Mouse (Mus musculus): ENCODE measurements around the gene Carmil2.

Gene Carmil2

GRCm38 (mm10) chr8:105699488-105700215, 13.6 kb downstream of the Carmil2 start:
- Histone ChIP-seq H3K9me3 (ENCODE audit: low read length) (no peaks in the 10 kb centered on the region), H3K36me3 (ENCODE audit: insufficient read depth, low read length) (peaks cover 64% of the 10 kb centered on the region), H3K4me3 (replicated peaks; ENCODE audit: low read length) (peak overlapping the region; percentile 93), H3K27me3 (ENCODE audit: insufficient read depth, low read length) (peaks cover 29% of the 10 kb centered on the region), H3K4me1 (replicated peaks; ENCODE audit: low read depth, low read length) (peaks cover 59% of the 10 kb centered on the region)
- TF ChIP-seq CTCF (conservative IDR thresholded peaks at IDR 0.05; ENCODE audit: low read length): no peak
- no peak for TF ChIP-seq NANOG (IDR thresholded peaks at IDR 0.05; ENCODE audit: borderline replicate concordance, low read length)
- TF ChIP-seq POU5F1 (IDR thresholded peaks at IDR 0.05; ENCODE audit: borderline replicate concordance, low read length): no peak

GRCm38 (mm10) chr8:105700566-105700965, 14.5 kb downstream of the Carmil2 start:
- H3K4me3 ChIP-seq (replicated peaks; ENCODE audit: low read length): peak overlapping the region; percentile 93
- H3K4me1 ChIP-seq (replicated peaks; ENCODE audit: low read depth, low read length): peaks cover 57% of the 10 kb centered on the region
- H3K36me3 ChIP-seq (ENCODE audit: insufficient read depth, low read length): peaks cover 66% of the 10 kb centered on the region
- TF ChIP-seq CTCF (conservative IDR thresholded peaks at IDR 0.05; ENCODE audit: low read length) (no peak), POU5F1 (IDR thresholded peaks at IDR 0.05; ENCODE audit: borderline replicate concordance, low read length) (no peak), NANOG (IDR thresholded peaks at IDR 0.05; ENCODE audit: borderline replicate concordance, low read length) (no peak)
- H3K27me3 ChIP-seq (ENCODE audit: insufficient read depth, low read length): peaks cover 20% of the 10 kb centered on the region
- no peaks in the 10 kb centered on the region for H3K9me3 ChIP-seq (ENCODE audit: low read length)

- Histone ChIP-seq H3K36me3 (ENCODE audit: insufficient read depth, low read length) (peaks cover 65% of the 10 kb centered on the region), H3K9me3 (ENCODE audit: low read length) (no peaks in the 10 kb centered on the region), H3K4me1 (replicated peaks; ENCODE audit: low read depth, low read length) (peaks cover 57% of the 10 kb centered on the region), H3K4me3 (replicated peaks; ENCODE audit: low read length) (peak within 1 kb of the TSS; percentile 93), H3K27me3 (ENCODE audit: insufficient read depth, low read length) (peaks cover 15% of the 10 kb centered on the region; the same call in 1 of the 2 replicates)
- TF ChIP-seq CTCF (conservative IDR thresholded peaks at IDR 0.05; ENCODE audit: low read length) (no peak), POU5F1 (IDR thresholded peaks at IDR 0.05; ENCODE audit: borderline replicate concordance, low read length) (no peak), NANOG (IDR thresholded peaks at IDR 0.05; ENCODE audit: borderline replicate concordance, low read length) (no peak)
Observed at GRCm38 (mm10) chr8:105700966-105701824, 15.1 kb downstream of the Carmil2 start, which contains the start of the genes Acd and Pard6a. Acd (minus strand) TSS chr8:105701102. Pard6a (plus strand) TSS chr8:105701148.

GRCm38 (mm10) chr8:105702001-105702401, 15.9 kb downstream of the Carmil2 start:
- Histone ChIP-seq H3K4me3 (replicated peaks; ENCODE audit: low read length) (peak overlapping the region; percentile 93), H3K36me3 (ENCODE audit: insufficient read depth, low read length) (peaks cover 61% of the 10 kb centered on the region), H3K27me3 (ENCODE audit: insufficient read depth, low read length) (peaks cover 9% of the 10 kb centered on the region; the same call in 1 of the 2 replicates), H3K9me3 (ENCODE audit: low read length) (no peaks in the 10 kb centered on the region), H3K4me1 (replicated peaks; ENCODE audit: low read depth, low read length) (peaks cover 65% of the 10 kb centered on the region)
- TF ChIP-seq NANOG (IDR thresholded peaks at IDR 0.05; ENCODE audit: borderline replicate concordance, low read length) (no peak), CTCF (conservative IDR thresholded peaks at IDR 0.05; ENCODE audit: low read length) (no peak), POU5F1 (IDR thresholded peaks at IDR 0.05; ENCODE audit: borderline replicate concordance, low read length) (no peak)

GRCm38 (mm10) chr8:105702731-105703415, 16.8 kb downstream of the Carmil2 start:
- peaks cover 53% of the 10 kb centered on the region for H3K36me3 ChIP-seq (ENCODE audit: insufficient read depth, low read length)
- no peak for TF ChIP-seq POU5F1 (IDR thresholded peaks at IDR 0.05; ENCODE audit: borderline replicate concordance, low read length)
- no peak for TF ChIP-seq CTCF (conservative IDR thresholded peaks at IDR 0.05; ENCODE audit: low read length)
- TF ChIP-seq NANOG (IDR thresholded peaks at IDR 0.05; ENCODE audit: borderline replicate concordance, low read length): no peak
- H3K4me1 ChIP-seq (replicated peaks; ENCODE audit: low read depth, low read length): peaks cover 66% of the 10 kb centered on the region

GRCm38 (mm10) chr8:105704146-105704812, 18.2 kb downstream of the Carmil2 start:
- TF ChIP-seq NANOG (IDR thresholded peaks at IDR 0.05; ENCODE audit: borderline replicate concordance, low read length): no peak
- Histone ChIP-seq H3K27me3 (ENCODE audit: insufficient read depth, low read length) (peaks cover 6% of the 10 kb centered on the region; the same call in 1 of the 2 replicates), H3K36me3 (ENCODE audit: insufficient read depth, low read length) (peaks cover 40% of the 10 kb centered on the region), H3K9me3 (ENCODE audit: low read length) (no peaks in the 10 kb centered on the region), H3K4me1 (replicated peaks; ENCODE audit: low read depth, low read length) (peaks cover 77% of the 10 kb centered on the region), H3K4me3 (replicated peaks; ENCODE audit: low read length) (peak overlapping the region; percentile 54)

More at GRCm38 (mm10) chr8:105702731-105703415, 16.8 kb downstream of the Carmil2 start:
- no peaks in the 10 kb centered on the region for H3K9me3 ChIP-seq (ENCODE audit: low read length)
- peaks cover 6% of the 10 kb centered on the region; the same call in 1 of the 2 replicates for H3K27me3 ChIP-seq (ENCODE audit: insufficient read depth, low read length)
- H3K4me3 ChIP-seq (replicated peaks; ENCODE audit: low read length): 0 out of 2 replicates have a peak overlapping the region, but pooled peaks have one; percentile 93

GRCm38 (mm10) chr8:105704955-105705354, 18.9 kb downstream of the Carmil2 start:
- peaks cover 77% of the 10 kb centered on the region for H3K4me1 ChIP-seq (replicated peaks; ENCODE audit: low read depth, low read length)
- H3K4me3 ChIP-seq (replicated peaks; ENCODE audit: low read length): no peak overlapping the region
- H3K27me3 ChIP-seq (ENCODE audit: insufficient read depth, low read length): peaks cover 2% of the 10 kb centered on the region; the same call in 1 of the 2 replicates
- peaks cover 37% of the 10 kb centered on the region for H3K36me3 ChIP-seq (ENCODE audit: insufficient read depth, low read length)
- TF ChIP-seq POU5F1 (IDR thresholded peaks at IDR 0.05; ENCODE audit: borderline replicate concordance, low read length): no peak
- TF ChIP-seq NANOG (IDR thresholded peaks at IDR 0.05; ENCODE audit: borderline replicate concordance, low read length): no peak
- TF ChIP-seq CTCF (conservative IDR thresholded peaks at IDR 0.05; ENCODE audit: low read length): no peak
- H3K9me3 ChIP-seq (ENCODE audit: low read length): no peaks in the 10 kb centered on the region
